8 mouse cellular contexts compared by ENCODE assay signal in genomic region chr6:13224596-13225227, GRCm38 (mm10). TPM values are rescaled to one million over a fixed set of nuclear protein-coding genes. Genes with fewer than 3 reads are reported as not detected.
DNase-seq lines count a peak whose midpoint lies in the region; ATAC-seq and TF ChIP-seq lines count a peak whose summit lies in the region.

Gene Vwde (minus strand): TSS chr6:13224965.

- no peak within 1 kb of the TSS for H3K9ac ChIP-seq in heart, embryonic 13.5 days
- no peak within 1 kb of the TSS for H3K9ac ChIP-seq in intestine, embryonic 16.5 days (ENCODE audit: low read depth, low read length)

- ATAC-seq in heart, embryonic 13.5 days (ENCODE audit: extremely low read depth, insufficient number of reproducible peaks, low FRiP score, low TSS enrichment) = no peak
- ATAC-seq in intestine, embryonic 16.5 days = no peak

- H3K36me3 ChIP-seq in heart, embryonic 13.5 days = no peaks in the 10 kb centered on the region
- H3K36me3 ChIP-seq in intestine, embryonic 16.5 days (ENCODE audit: control insufficient read depth, insufficient read depth, low read length) = no peaks in the 10 kb centered on the region
- no peaks in the 10 kb centered on the region for H3K36me3 ChIP-seq in myocyte (ENCODE audit: control insufficient read depth, insufficient read depth)

- H3ac ChIP-seq in myocyte (ENCODE audit: control insufficient read depth, insufficient read length) = no peak within 1 kb of the TSS

- peak within 1 kb of the TSS; percentile 71 for H3K4me2 ChIP-seq in heart, embryonic 13.5 days
- peak within 1 kb of the TSS; percentile 23 for H3K4me2 ChIP-seq in intestine, embryonic 16.5 days (ENCODE audit: low read depth, low read length)
- peak within 1 kb of the TSS; percentile 6 for H3K4me2 ChIP-seq in myocyte (ENCODE audit: low read depth)

- peak within 1 kb of the TSS; percentile 44 for H3K4me3 ChIP-seq in heart, embryonic 13.5 days
- peak within 1 kb of the TSS; percentile 29 for H3K4me3 ChIP-seq in intestine, embryonic 16.5 days (ENCODE audit: low read length)
- H3K4me3 ChIP-seq in myocyte = no peak within 1 kb of the TSS

- no peak within 1 kb of the TSS for H3K27ac ChIP-seq in heart, embryonic 13.5 days (replicated peaks)
- H3K27ac ChIP-seq in intestine, embryonic 16.5 days (ENCODE audit: low read length) = no peak within 1 kb of the TSS

- no peaks in the 10 kb centered on the region for H3K4me1 ChIP-seq in heart, embryonic 13.5 days
- no peaks in the 10 kb centered on the region for H3K4me1 ChIP-seq in intestine, embryonic 16.5 days (ENCODE audit: control insufficient read depth, insufficient read depth, low read length)

- no peaks in the 10 kb centered on the region for H3K9me3 ChIP-seq in heart, embryonic 13.5 days
- H3K9me3 ChIP-seq in intestine, embryonic 16.5 days (ENCODE audit: control insufficient read depth, low read length) = no peaks in the 10 kb centered on the region

- WGBS in heart, embryonic 13.5 days = 21% methylated on average over 15 of the region's 15 CpGs
- WGBS in intestine, embryonic 16.5 days = 26% methylated on average over 15 of the region's 15 CpGs

- H3K79me2 ChIP-seq in myocyte (ENCODE audit: control insufficient read depth, insufficient read depth) = no peaks in the 10 kb centered on the region

- DNase-seq in heart, postnatal 36 days = no peak
- peak; percentile 45 for DNase-seq in embryo, embryonic 9.5 days (ENCODE audit: extremely low spot score)
- DNase-seq in ovary, postnatal 36 days (ENCODE audit: low spot score) = no peak
- DNase-seq in gastrocnemius, postnatal 4 days (ENCODE audit: low spot score in 2 of 2) = no peak
- no peak for DNase-seq in thymus, postnatal 10 days (ENCODE audit: low spot score in 2 of 2)

- intact Hi-C loops in heart, postnatal 36 days (cut with DNase I) = no loop called here

- no peaks in the 10 kb centered on the region for H3K27me3 ChIP-seq in heart, embryonic 13.5 days (replicated peaks)
- no peaks in the 10 kb centered on the region for H3K27me3 ChIP-seq in intestine, embryonic 16.5 days (replicated peaks; ENCODE audit: control insufficient read depth, insufficient read depth, low read length)
- no peaks in the 10 kb centered on the region for H3K27me3 ChIP-seq in myocyte (ENCODE audit: control insufficient read depth, insufficient read depth, insufficient read length)

- TF ChIP-seq POLR2A in myocyte (IDR thresholded peaks at IDR 0.05; ENCODE audit: insufficient read length, low read depth) = no peak

TF ChIP-seq in myocyte, 11 proteins besides CTCF, POLR2A, EP300 and RAD21:
- TF ChIP-seq MYOG (IDR thresholded peaks at IDR 0.05; ENCODE audit: control insufficient read depth in 1 of 3, insufficient read depth in 1 of 3, insufficient read length in 2 of 3, low read depth in 2 of 3) (no peak), E2F4 (IDR thresholded peaks at IDR 0.05; ENCODE audit: insufficient read depth) (no peak), CEBPB (IDR thresholded peaks at IDR 0.05; ENCODE audit: insufficient read depth, poor library complexity, severe bottlenecking) (no peak), REST (IDR thresholded peaks at IDR 0.05; ENCODE audit: insufficient read depth, insufficient read length) (no peak), TCF12 (IDR thresholded peaks at IDR 0.05; ENCODE audit: insufficient read depth, poor library complexity, severe bottlenecking) (no peak), USF1 (IDR thresholded peaks at IDR 0.05; ENCODE audit: low read depth) (no peak), MAX (IDR thresholded peaks at IDR 0.05; ENCODE audit: low read depth) (no peak), SRF (IDR thresholded peaks at IDR 0.05; ENCODE audit: control insufficient read depth, insufficient read length, low read depth) (no peak), POLR2AphosphoS2 (IDR thresholded peaks at IDR 0.05; ENCODE audit: insufficient read length, low read depth) (no peak), TCF3 (IDR thresholded peaks at IDR 0.05; ENCODE audit: insufficient read length, low read depth) (no peak)

RNA-seq across cellular contexts. Expression of gene Vwde, which starts in this region (rescaled TPM):
- polyA plus RNA-seq in heart, embryonic 13.5 days (2015; fragmentation: Nextera tagmentation; extraction: Ambion mirVana) = 0.03 TPM in 1 of 2 replicates, not detected in the other
- total RNA-seq in heart, postnatal 36 days (2021) = not detected
- polyA plus RNA-seq in intestine, embryonic 16.5 days (2015; fragmentation: Nextera tagmentation; extraction: Ambion mirVana) = not detected in 2 replicates
- not detected for polyA plus RNA-seq in myocyte (2012; fragmentation: generic; extraction: Trizol)
- not detected for total RNA-seq in gastrocnemius, postnatal 4 days (2021)

Comparison
In these comparisons a context has a peak if more than half of its experiments do, and no peak if none do; other contexts are left out.
1. H3K4me2 ChIP-seq: peak in every context shown above with its lines; median percentile 71 in heart, embryonic 13.5 days; 23 in intestine, embryonic 16.5 days; 6 in myocyte.